Comparison of ENCODE assay signal across 1 mouse cellular context in genomic region chr19:4333791-4334190, GRCm38 (mm10).
TF ChIP-seq lines count a peak whose summit lies in the region.

No protein-coding gene starts in this region.

TF ChIP-seq in myocyte, 11 proteins besides CTCF, POLR2A, EP300 and RAD21 (continued from another document):
- TF ChIP-seq CEBPB (IDR thresholded peaks at IDR 0.05; ENCODE audit: insufficient read depth, poor library complexity, severe bottlenecking): no peak
